ENCODE assay signal across 13 mouse cellular contexts in the genomic region with DNA sequence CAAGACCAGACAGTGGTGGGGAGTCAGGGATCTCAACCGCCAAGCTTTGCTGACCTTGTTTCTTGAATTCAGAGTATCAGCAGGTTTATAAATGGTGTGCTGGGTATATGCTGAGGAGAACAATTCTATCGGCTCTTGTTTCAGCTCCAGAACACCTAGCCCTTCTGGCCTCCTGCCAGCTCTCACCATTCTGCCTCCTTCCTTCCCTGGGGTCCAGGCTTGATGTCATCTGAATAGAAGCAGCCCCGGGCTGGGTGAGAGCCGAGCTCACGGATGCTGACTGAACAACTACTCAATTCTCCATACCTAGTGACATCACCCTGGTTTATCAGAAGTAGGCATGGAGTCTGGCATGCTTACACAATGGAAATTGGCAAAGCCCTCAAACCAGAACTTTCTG.
"Had no signal": no experiment of that assay in that cellular context is flagged by ENCODE, and none has a peak within 500 bp of the region (broad histone marks: within the 10 kb centered on the region; RNA-seq: fewer than 3 reads in every experiment).

No protein-coding gene starts in this region.

- DNase-seq: kidney, adult 8-10 months; kidney, postnatal 4 days; liver; liver, embryonic 13.5 days; liver, postnatal 0 days; lung, postnatal 36 days; right cerebral cortex, postnatal 14 days; thymus, postnatal 4 days had no signal

- H3K36me3 ChIP-seq: limb, embryonic 12.5 days; liver, embryonic 13.5 days; midbrain, embryonic 13.5 days; stomach, embryonic 15.5 days had no signal

- H3K27ac ChIP-seq: layer of hippocampus, adult 2 months; limb, embryonic 12.5 days; liver, embryonic 13.5 days; midbrain, embryonic 13.5 days; stomach, embryonic 15.5 days had no signal

- H3K9ac ChIP-seq: limb, embryonic 12.5 days; liver, embryonic 13.5 days; liver, postnatal 0 days; midbrain, embryonic 13.5 days; stomach, embryonic 15.5 days had no signal

- H3K4me3 ChIP-seq: layer of hippocampus, adult 2 months; limb, embryonic 12.5 days; liver, embryonic 13.5 days; midbrain, embryonic 13.5 days; stomach, embryonic 15.5 days had no signal

- H3K27me3 ChIP-seq: limb, embryonic 12.5 days; liver, embryonic 13.5 days; midbrain, embryonic 13.5 days; stomach, embryonic 15.5 days had no signal

- H3K4me1 ChIP-seq: liver, embryonic 13.5 days; stomach, embryonic 15.5 days had no signal

- ATAC-seq: liver, postnatal 0 days; lung, postnatal 0 days; midbrain, embryonic 13.5 days had no signal

- H3K4me2 ChIP-seq: limb, embryonic 12.5 days; liver, embryonic 13.5 days; midbrain, embryonic 13.5 days; stomach, embryonic 15.5 days had no signal

- H3K9me3 ChIP-seq: limb, embryonic 12.5 days; liver, embryonic 13.5 days; midbrain, embryonic 13.5 days; stomach, embryonic 15.5 days had no signal
